Mouse (Mus musculus): Measurements from ENCODE around the gene Cd300ld. TPM values are rescaled to one million over a fixed set of nuclear protein-coding genes. Genes with fewer than 3 reads are reported as not detected.
"Not testable (repeated sequence)": the region's sequence is repeated elsewhere in the genome, so short reads cannot be mapped to it uniquely, and the experiment has no call there.

Gene Cd300ld
- polyA plus RNA-seq (2012; fragmentation: generic; extraction: Trizol) = not detected

DNA sequence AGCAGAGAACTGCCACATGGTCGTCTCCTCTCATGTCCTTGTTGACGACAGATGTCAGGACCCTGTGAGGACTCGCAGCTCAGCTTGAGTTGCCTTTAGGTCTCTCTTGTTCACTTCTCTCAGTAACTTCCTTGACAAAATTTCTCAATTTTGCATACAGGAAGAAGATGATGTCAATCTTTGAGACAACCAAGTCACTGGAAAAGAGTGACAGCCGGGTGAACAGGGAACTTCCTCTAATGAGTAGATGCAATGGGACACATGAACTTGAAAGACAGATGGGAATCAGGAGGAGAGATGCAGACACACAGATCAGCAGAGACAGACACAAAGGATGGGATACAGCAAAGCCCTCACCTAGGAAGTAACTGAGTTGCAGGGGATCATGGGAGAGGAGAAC is at the start of gene Cd300ld:
TSS of gene Cd300ld (minus strand) at position 130 of the 400 bp plus-strand sequence.
- Histone ChIP-seq H3K4me2 (ENCODE audit: low read depth) (no peak within 1 kb of the TSS), H3K4me3 (no peak within 1 kb of the TSS), H3K79me2 (ENCODE audit: control insufficient read depth, insufficient read depth) (no peaks in the 10 kb centered on the region), H3ac (ENCODE audit: control insufficient read depth, insufficient read length) (no peak within 1 kb of the TSS), H3K36me3 (ENCODE audit: control insufficient read depth, insufficient read depth) (no peaks in the 10 kb centered on the region), H3K27me3 (ENCODE audit: control insufficient read depth, insufficient read depth, insufficient read length) (peaks cover 5% of the 10 kb centered on the region)
- TF ChIP-seq MYOD1 (IDR thresholded peaks at IDR 0.05; ENCODE audit: control insufficient read depth in 1 of 3, insufficient read length in 2 of 3, low read depth in 2 of 3) (no peak), E2F4 (IDR thresholded peaks at IDR 0.05; ENCODE audit: insufficient read depth) (no peak), USF1 (IDR thresholded peaks at IDR 0.05; ENCODE audit: low read depth) (no peak), CEBPB (IDR thresholded peaks at IDR 0.05; ENCODE audit: insufficient read depth, poor library complexity, severe bottlenecking) (no peak), SRF (IDR thresholded peaks at IDR 0.05; ENCODE audit: control insufficient read depth, insufficient read length, low read depth) (no peak), POLR2AphosphoS2 (IDR thresholded peaks at IDR 0.05; ENCODE audit: insufficient read length, low read depth) (no peak), TCF12 (IDR thresholded peaks at IDR 0.05; ENCODE audit: insufficient read depth, poor library complexity, severe bottlenecking) (no peak), TCF3 (IDR thresholded peaks at IDR 0.05; ENCODE audit: insufficient read length, low read depth) (no peak), REST (IDR thresholded peaks at IDR 0.05; ENCODE audit: insufficient read depth, insufficient read length) (no peak), MYOG (IDR thresholded peaks at IDR 0.05; ENCODE audit: control insufficient read depth in 1 of 3, insufficient read depth in 1 of 3, insufficient read length in 2 of 3, low read depth in 2 of 3) (no peak), MAX (IDR thresholded peaks at IDR 0.05; ENCODE audit: low read depth) (no peak), POLR2A (IDR thresholded peaks at IDR 0.05; ENCODE audit: insufficient read length, low read depth) (no peak)

DNA sequence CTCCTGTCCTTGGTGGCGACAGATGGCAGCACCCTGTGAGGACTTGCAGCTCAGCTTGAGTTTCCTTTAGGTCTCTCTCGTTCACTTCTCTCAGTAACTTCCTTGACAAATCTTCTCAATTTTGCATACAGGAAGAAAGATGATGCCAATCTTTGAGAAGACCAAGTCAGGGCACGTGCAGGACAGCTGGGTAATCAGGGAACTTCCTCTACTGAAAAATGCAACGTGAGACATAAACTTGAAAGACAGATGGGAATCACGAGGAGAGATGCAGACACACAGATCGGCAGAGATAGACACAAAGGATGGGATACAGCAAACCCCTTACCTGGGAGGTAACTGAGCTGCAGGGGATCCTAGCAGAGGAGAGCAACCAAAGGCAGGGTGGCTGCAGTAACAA is 47.9 kb upstream of the Cd300ld start, which contains the start of gene Cd300ld5:
TSS of gene Cd300ld5 (minus strand) at position 101 of the 400 bp plus-strand sequence.
- H3ac ChIP-seq (ENCODE audit: control insufficient read depth, insufficient read length); H3K27me3 ChIP-seq (ENCODE audit: control insufficient read depth, insufficient read depth, insufficient read length); H3K4me2 ChIP-seq (ENCODE audit: low read depth): not testable (repeated sequence)

DNA sequence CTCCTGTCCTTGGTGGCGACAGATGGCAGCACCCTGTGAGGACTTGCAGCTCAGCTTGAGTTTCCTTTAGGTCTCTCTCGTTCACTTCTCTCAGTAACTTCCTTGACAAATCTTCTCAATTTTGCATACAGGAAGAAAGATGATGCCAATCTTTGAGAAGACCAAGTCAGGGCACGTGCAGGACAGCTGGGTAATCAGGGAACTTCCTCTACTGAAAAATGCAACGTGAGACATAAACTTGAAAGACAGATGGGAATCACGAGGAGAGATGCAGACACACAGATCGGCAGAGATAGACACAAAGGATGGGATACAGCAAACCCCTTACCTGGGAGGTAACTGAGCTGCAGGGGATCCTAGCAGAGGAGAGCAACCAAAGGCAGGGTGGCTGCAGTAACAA is 37.2 kb upstream of the Cd300ld start, which contains the start of gene Cd300ld4:
TSS of gene Cd300ld4 (minus strand) at position 101 of the 400 bp plus-strand sequence.
- not testable (repeated sequence) for H3K27me3 ChIP-seq (ENCODE audit: control insufficient read depth, insufficient read depth, insufficient read length); H3K4me2 ChIP-seq (ENCODE audit: low read depth); H3K4me3 ChIP-seq; H3K36me3 ChIP-seq (ENCODE audit: control insufficient read depth, insufficient read depth); H3ac ChIP-seq (ENCODE audit: control insufficient read depth, insufficient read length); H3K79me2 ChIP-seq (ENCODE audit: control insufficient read depth, insufficient read depth)

More for the DNA sequence above, 47.9 kb upstream of the Cd300ld start, which contains the start of gene Cd300ld5:
- not testable (repeated sequence) for H3K79me2 ChIP-seq (ENCODE audit: control insufficient read depth, insufficient read depth); H3K36me3 ChIP-seq (ENCODE audit: control insufficient read depth, insufficient read depth); H3K4me3 ChIP-seq

DNA sequence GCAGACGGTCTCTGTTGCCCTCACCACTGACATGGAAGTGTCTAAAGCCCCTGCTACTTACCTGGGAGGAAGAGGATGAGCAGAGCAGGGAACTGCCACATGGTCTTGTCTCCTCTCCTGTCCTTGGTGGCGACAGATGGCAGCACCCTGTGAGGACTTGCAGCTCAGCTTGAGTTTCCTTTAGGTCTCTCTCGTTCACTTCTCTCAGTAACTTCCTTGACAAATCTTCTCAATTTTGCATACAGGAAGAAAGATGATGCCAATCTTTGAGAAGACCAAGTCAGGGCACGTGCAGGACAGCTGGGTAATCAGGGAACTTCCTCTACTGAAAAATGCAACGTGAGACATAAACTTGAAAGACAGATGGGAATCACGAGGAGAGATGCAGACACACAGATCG is 26.4 kb upstream of the Cd300ld start, which contains the start of gene Cd300ld2:
TSS of gene Cd300ld2 (minus strand) at position 101 of the 400 bp plus-strand sequence.
- H3K27me3 ChIP-seq (ENCODE audit: control insufficient read depth, insufficient read depth, insufficient read length); H3K4me3 ChIP-seq; H3K4me2 ChIP-seq (ENCODE audit: low read depth); H3ac ChIP-seq (ENCODE audit: control insufficient read depth, insufficient read length); H3K79me2 ChIP-seq (ENCODE audit: control insufficient read depth, insufficient read depth); H3K36me3 ChIP-seq (ENCODE audit: control insufficient read depth, insufficient read depth): not testable (repeated sequence)

DNA sequence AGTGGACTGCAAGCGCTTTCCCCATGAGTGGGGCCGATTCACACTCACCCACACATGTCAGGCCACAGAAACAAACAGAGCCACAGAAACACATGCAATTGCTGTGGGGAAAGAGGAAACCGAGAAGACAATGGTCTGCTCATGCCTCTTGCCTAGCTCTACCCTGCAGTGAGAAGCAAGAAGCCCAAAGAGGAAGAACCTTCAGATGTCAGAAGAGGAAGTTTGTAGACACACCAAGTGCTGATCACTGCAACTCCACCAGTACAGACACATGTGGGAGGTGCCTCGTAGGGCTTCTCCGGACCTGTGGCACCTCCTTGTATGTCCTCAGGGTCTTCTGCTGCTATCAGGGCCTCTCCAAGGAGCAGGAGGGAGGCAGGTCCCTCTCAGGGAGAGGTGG is 14.3 kb upstream of the Cd300ld start:
- H3K36me3 ChIP-seq (ENCODE audit: control insufficient read depth, insufficient read depth) = no peaks in the 10 kb centered on the region
- H3K4me3 ChIP-seq = no peak overlapping the region
- TF ChIP-seq USF1 (IDR thresholded peaks at IDR 0.05; ENCODE audit: low read depth) = no peak
- no peak for TF ChIP-seq POLR2AphosphoS2 (IDR thresholded peaks at IDR 0.05; ENCODE audit: insufficient read length, low read depth)
- no peak for TF ChIP-seq MAX (IDR thresholded peaks at IDR 0.05; ENCODE audit: low read depth)
- no peak for TF ChIP-seq CEBPB (IDR thresholded peaks at IDR 0.05; ENCODE audit: insufficient read depth, poor library complexity, severe bottlenecking)
- TF ChIP-seq TCF12 (IDR thresholded peaks at IDR 0.05; ENCODE audit: insufficient read depth, poor library complexity, severe bottlenecking) = no peak
- no peak for TF ChIP-seq SRF (IDR thresholded peaks at IDR 0.05; ENCODE audit: control insufficient read depth, insufficient read length, low read depth)
- TF ChIP-seq POLR2A (IDR thresholded peaks at IDR 0.05; ENCODE audit: insufficient read length, low read depth) = no peak
- TF ChIP-seq REST (IDR thresholded peaks at IDR 0.05; ENCODE audit: insufficient read depth, insufficient read length) = no peak
- no peak for TF ChIP-seq TCF3 (IDR thresholded peaks at IDR 0.05; ENCODE audit: insufficient read length, low read depth)
- TF ChIP-seq E2F4 (IDR thresholded peaks at IDR 0.05; ENCODE audit: insufficient read depth) = no peak
- no peak overlapping the region for H3K4me2 ChIP-seq (ENCODE audit: low read depth)
- no peaks in the 10 kb centered on the region for H3K27me3 ChIP-seq (ENCODE audit: control insufficient read depth, insufficient read depth, insufficient read length)
- no peaks in the 10 kb centered on the region for H3K79me2 ChIP-seq (ENCODE audit: control insufficient read depth, insufficient read depth)
- H3ac ChIP-seq (ENCODE audit: control insufficient read depth, insufficient read length) = no peak overlapping the region

DNA sequence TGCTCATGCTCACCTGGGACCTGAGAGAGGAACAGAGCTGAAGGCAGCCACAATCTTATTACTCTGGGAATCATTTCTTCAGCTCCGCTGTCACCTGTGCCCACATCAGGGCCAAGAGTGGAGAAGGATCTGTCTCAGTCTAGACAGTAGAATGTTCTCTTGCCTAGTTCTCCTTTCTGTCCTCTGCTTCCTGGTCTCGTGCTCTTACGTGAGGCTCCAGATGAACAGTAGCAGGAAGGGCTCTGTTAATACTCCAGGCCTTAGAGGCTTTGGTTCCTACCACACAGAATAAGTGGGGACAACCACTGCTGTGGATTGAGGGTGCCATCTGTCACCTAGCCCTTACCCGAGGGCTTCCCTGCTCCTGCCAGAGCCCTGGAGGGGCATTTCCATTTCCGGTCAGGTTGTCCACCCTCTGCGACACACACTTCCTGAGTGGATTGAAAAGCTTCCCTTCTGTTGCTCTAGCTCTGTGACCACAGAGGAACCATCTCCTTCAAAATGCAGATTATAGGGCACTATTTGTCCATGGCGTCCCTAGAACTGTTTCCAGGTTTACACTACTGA is 11.8 kb upstream of the Cd300ld start, which contains the start of gene Cd300c2:
TSS of gene Cd300c2 (minus strand) at position 407 of the 567 bp plus-strand sequence.
- H3K79me2 ChIP-seq (ENCODE audit: control insufficient read depth, insufficient read depth) = no peaks in the 10 kb centered on the region
- no peaks in the 10 kb centered on the region for H3K36me3 ChIP-seq (ENCODE audit: control insufficient read depth, insufficient read depth)
- H3K27me3 ChIP-seq (ENCODE audit: control insufficient read depth, insufficient read depth, insufficient read length) = no peaks in the 10 kb centered on the region
- H3K4me2 ChIP-seq (ENCODE audit: low read depth) = no peak within 1 kb of the TSS
- H3ac ChIP-seq (ENCODE audit: control insufficient read depth, insufficient read length) = no peak within 1 kb of the TSS
- TF ChIP-seq E2F4 (IDR thresholded peaks at IDR 0.05; ENCODE audit: insufficient read depth) = no peak
- TF ChIP-seq MYOG (IDR thresholded peaks at IDR 0.05; ENCODE audit: control insufficient read depth in 1 of 3, insufficient read depth in 1 of 3, insufficient read length in 2 of 3, low read depth in 2 of 3) = no peak
- no peak for TF ChIP-seq TCF3 (IDR thresholded peaks at IDR 0.05; ENCODE audit: insufficient read length, low read depth)
- no peak for TF ChIP-seq REST (IDR thresholded peaks at IDR 0.05; ENCODE audit: insufficient read depth, insufficient read length)
- no peak for TF ChIP-seq MAX (IDR thresholded peaks at IDR 0.05; ENCODE audit: low read depth)
- no peak for TF ChIP-seq POLR2A (IDR thresholded peaks at IDR 0.05; ENCODE audit: insufficient read length, low read depth)
- no peak for TF ChIP-seq TCF12 (IDR thresholded peaks at IDR 0.05; ENCODE audit: insufficient read depth, poor library complexity, severe bottlenecking)
- no peak for TF ChIP-seq USF1 (IDR thresholded peaks at IDR 0.05; ENCODE audit: low read depth)
- TF ChIP-seq SRF (IDR thresholded peaks at IDR 0.05; ENCODE audit: control insufficient read depth, insufficient read length, low read depth) = no peak
- no peak for TF ChIP-seq POLR2AphosphoS2 (IDR thresholded peaks at IDR 0.05; ENCODE audit: insufficient read length, low read depth)
- TF ChIP-seq MYOD1 (IDR thresholded peaks at IDR 0.05; ENCODE audit: control insufficient read depth in 1 of 3, insufficient read length in 2 of 3, low read depth in 2 of 3) = no peak
- no peak for TF ChIP-seq CEBPB (IDR thresholded peaks at IDR 0.05; ENCODE audit: insufficient read depth, poor library complexity, severe bottlenecking)
- no peak within 1 kb of the TSS for H3K4me3 ChIP-seq
